Mouse (Mus musculus) cortical plate, adult 2 months (tissue): ENCODE data around the gene Ube4b.

ENCODE experiments used
- CTCF ChIP-seq: fragments of 200-500 bp; IDR thresholded peaks from 2 replicates; pipeline ENCODE4 v1.5.1; 2011; ENCODE audit warnings: mild to moderate bottlenecking, control low read depth, low read length; ENCODE audit not compliant: insufficient read depth; ENCODE audit errors: extremely low read depth
- POLR2A ChIP-seq: fragments of 200-500 bp; IDR thresholded peaks from 2 replicates; pipeline ENCODE4 v1.6.1; 2011; ENCODE audit warnings: mild to moderate bottlenecking, low read length, control low read depth; ENCODE audit not compliant: insufficient read depth; ENCODE audit errors: extremely low read depth

DNA sequence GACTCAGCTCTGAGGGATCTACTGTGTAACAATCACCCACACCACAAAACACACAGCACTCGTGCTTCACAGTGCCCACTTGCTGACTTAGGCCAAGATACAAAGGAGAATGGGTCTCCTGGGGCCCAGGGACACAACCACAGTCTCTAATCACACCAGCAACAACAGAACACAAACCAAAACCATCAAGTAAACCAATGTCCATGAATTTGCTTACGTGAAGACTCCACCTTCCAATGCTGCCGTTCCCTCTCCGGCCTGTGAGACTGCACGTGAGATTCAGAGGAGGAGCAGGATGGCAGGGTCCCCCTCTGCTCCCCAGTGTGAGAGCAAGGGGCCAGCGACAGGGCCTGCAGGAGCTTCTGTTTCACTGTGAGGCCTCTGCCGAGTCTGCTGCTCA, 93.8 kb downstream of the Ube4b start:
- TF ChIP-seq CTCF (no peak), POLR2A (no peak)
